Mouse (Mus musculus): ENCODE data around the gene Rcbtb2.

The Rcbtb2 gene

GRCm38 (mm10) chr14:73148125-73148524, 25.3 kb downstream of the Rcbtb2 start:
- no peak for DNase-seq (ENCODE audit: low spot score)

- no peak for DNase-seq (ENCODE audit: low spot score)
These were observed 38.5 kb downstream of the Rcbtb2 start for GRCm38 (mm10) chr14:73161303-73161702.

GRCm38 (mm10) chr14:73162192-73162800, 39.5 kb downstream of the Rcbtb2 start:
- no peak for DNase-seq (ENCODE audit: low spot score)

- DNase-seq (ENCODE audit: low spot score), result no peak
These were observed 40.6 kb downstream of the Rcbtb2 start for GRCm38 (mm10) chr14:73163363-73163998.

GRCm38 (mm10) chr14:73165136-73165535, 42.3 kb downstream of the Rcbtb2 start:
- DNase-seq (ENCODE audit: low spot score), result no peak

GRCm38 (mm10) chr14:73168605-73169004, 45.8 kb downstream of the Rcbtb2 start:
- DNase-seq (ENCODE audit: low spot score), result no peak

- DNase-seq (ENCODE audit: low spot score), result no peak
These were observed 47.3 kb downstream of the Rcbtb2 start for GRCm38 (mm10) chr14:73169926-73170844.

GRCm38 (mm10) chr14:73172196-73173011, 49.6 kb downstream of the Rcbtb2 start:
- DNase-seq (ENCODE audit: low spot score), result no peak

- DNase-seq (ENCODE audit: low spot score), result no peak
These were observed 50.8 kb downstream of the Rcbtb2 start for GRCm38 (mm10) chr14:73173662-73174061.

GRCm38 (mm10) chr14:73174091-73174995, 51.5 kb downstream of the Rcbtb2 start:
- DNase-seq (ENCODE audit: low spot score), result no peak

GRCm38 (mm10) chr14:73175031-73175430, 52.2 kb downstream of the Rcbtb2 start:
- no peak for DNase-seq (ENCODE audit: low spot score)

GRCm38 (mm10) chr14:73175814-73176213, 53.0 kb downstream of the Rcbtb2 start:
- DNase-seq (ENCODE audit: low spot score), result no peak

- no peak for DNase-seq (ENCODE audit: low spot score)
These were observed 53.4 kb downstream of the Rcbtb2 start for GRCm38 (mm10) chr14:73176266-73176665.

GRCm38 (mm10) chr14:73177961-73178360, 55.1 kb downstream of the Rcbtb2 start:
- no peak for DNase-seq (ENCODE audit: low spot score)

GRCm38 (mm10) chr14:73179221-73179681, 56.4 kb downstream of the Rcbtb2 start:
- no peak for DNase-seq (ENCODE audit: low spot score)

- no peak for DNase-seq (ENCODE audit: low spot score)
These were observed 57.8 kb downstream of the Rcbtb2 start for GRCm38 (mm10) chr14:73180671-73181070.

GRCm38 (mm10) chr14:73181144-73181543, 58.3 kb downstream of the Rcbtb2 start:
- DNase-seq (ENCODE audit: low spot score), result no peak

- DNase-seq (ENCODE audit: low spot score), result no peak
These were observed 64.0 kb downstream of the Rcbtb2 start for GRCm38 (mm10) chr14:73186875-73187274.

- DNase-seq (ENCODE audit: low spot score), result no peak
These were observed 76.2 kb downstream of the Rcbtb2 start for GRCm38 (mm10) chr14:73199058-73199457.

- no peak for DNase-seq (ENCODE audit: low spot score)
These were observed 78.6 kb downstream of the Rcbtb2 start for GRCm38 (mm10) chr14:73201447-73201846.

GRCm38 (mm10) chr14:73204016-73204415, 81.2 kb downstream of the Rcbtb2 start:
- DNase-seq (ENCODE audit: low spot score), result no peak
